Mouse (Mus musculus) left cerebral cortex, adult 2 months (tissue): Measurements from ENCODE around the gene Rnf123. TPM values are rescaled to one million over a fixed set of nuclear protein-coding genes. Genes with fewer than 3 reads are reported as not detected.

Experiments used
- DNase-seq, 2 experiments: peaks; one replicate each; pipeline ENCODE4 v3.0.0; 2021 to 2022; ENCODE audit warnings: low spot score in 2 of 2, mixed read lengths in 1 of 2; ENCODE audit errors: extremely low spot score in 1 of 2
- H3K27ac ChIP-seq: fragments of 200-600 bp; 2 replicates; pipeline ENCODE4 v1.8.1; 2022
- H3K4me3 ChIP-seq: fragments of 200-600 bp; 2 replicates; pipeline ENCODE4 v1.8.1; 2022
- CTCF ChIP-seq: fragments of 200-600 bp; IDR thresholded peaks from 2 replicates; pipeline ENCODE4 v1.8.1; 2022; ENCODE audit warnings: antibody characterized with exemption, mild to moderate bottlenecking, moderate library complexity
- intact Hi-C: fragments of 180-260 bp; cut with DNase I; formaldehyde crosslinking; loops from one replicate; pipeline ENCODE4 v1.15.1; 2025
- total RNA-seq, 2 experiments: library from RNA; stranded (reverse); gene quantifications; 2 replicates each; pipeline ENCODE4 v1.2.3; 2021

Gene Rnf123
- total RNA-seq, 2 experiments from 2014 or later = 107 to 108 TPM

DNA sequence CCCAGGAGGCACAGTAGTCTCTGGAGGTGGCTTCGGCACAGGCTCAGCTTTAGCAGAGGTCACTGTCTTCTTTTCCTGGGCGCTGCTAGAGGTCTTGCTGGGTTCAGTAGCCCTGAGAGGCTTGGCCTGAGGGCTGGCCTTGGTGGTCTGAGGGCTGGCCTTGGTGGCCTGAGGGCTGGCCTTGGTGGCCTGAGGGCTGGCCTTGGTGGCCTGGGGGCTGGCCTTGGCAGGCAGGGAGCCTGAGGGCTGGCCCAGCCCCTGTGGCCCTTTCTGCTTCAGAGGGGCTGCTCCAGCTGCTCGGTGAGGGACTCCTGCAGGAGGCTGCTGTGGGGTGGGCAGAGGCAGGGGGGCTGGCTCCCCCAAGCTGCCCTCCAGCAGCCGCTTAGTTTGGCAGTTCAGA is 34.0 kb upstream of the Rnf123 start:
- intact Hi-C loops = no loop called here
- TF ChIP-seq CTCF = no peak
- Histone ChIP-seq H3K27ac (peak overlapping the region; percentile 61), H3K4me3 (no peak overlapping the region)
- DNase-seq = no peak

DNA sequence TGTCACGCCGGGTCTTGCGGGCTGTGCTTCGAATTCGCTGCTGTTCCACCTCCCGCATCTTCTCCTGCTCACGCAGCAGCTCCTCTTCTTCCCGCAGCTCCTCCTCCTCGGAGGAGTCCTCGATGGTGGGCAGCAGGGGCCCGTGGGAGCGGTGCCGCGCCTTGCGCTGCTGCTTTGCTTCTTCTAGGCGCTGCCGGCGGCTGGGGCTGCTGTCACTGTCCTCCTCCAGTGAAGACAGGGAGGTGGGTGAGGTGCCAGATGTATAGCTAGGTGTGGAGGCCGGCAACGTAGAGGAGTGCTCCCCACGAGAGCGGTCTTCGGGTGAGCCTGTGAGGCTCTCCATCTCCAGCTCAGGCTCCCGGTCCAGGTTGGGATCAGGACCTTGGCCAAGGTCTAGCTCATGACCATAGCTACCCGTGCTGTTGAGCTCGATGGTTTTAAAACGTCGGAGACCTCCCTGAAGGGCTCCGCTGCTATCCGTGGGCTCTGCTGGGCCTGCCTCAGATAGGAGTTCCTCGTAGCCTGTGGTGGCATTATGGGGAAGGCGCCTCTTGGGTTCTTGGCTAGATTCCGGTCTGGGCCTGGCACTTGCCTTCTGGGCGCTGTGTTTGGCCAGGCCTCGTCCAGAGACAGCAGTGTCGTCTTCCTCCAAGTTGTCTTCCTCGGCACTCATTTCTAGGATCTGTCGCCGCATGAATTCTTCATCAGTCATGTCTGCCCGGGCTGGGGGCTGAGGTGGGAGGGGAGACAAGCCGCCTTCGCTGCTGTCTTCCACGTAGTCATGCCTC is 32.3 kb upstream of the Rnf123 start:
- no peak for TF ChIP-seq CTCF
- peak overlapping the region; percentile 83 for H3K27ac ChIP-seq
- DNase-seq = peak; percentile 70 to 72
- no peak overlapping the region for H3K4me3 ChIP-seq
- intact Hi-C loops = no loop called here

- DNase-seq = no peak
- intact Hi-C loops = no loop called here
- H3K4me3 ChIP-seq = no peak overlapping the region
- H3K27ac ChIP-seq = no peak overlapping the region; the same call in 1 of the 2 replicates
- no peak for TF ChIP-seq CTCF
Measured at GRCm38 (mm10) chr9:108112719-108113340, 29.7 kb upstream of the Rnf123 start.

- Histone ChIP-seq H3K27ac (peak overlapping the region; percentile 50; the same call in 1 of the 2 replicates), H3K4me3 (no peak overlapping the region)
- no peak for DNase-seq
- TF ChIP-seq CTCF = no peak
- intact Hi-C loops = no loop called here
Measured at GRCm38 (mm10) chr9:108111593-108112121, 28.5 kb upstream of the Rnf123 start.

GRCm38 (mm10) chr9:108111101-108111592 is 28.0 kb upstream of the Rnf123 start:
- H3K27ac ChIP-seq = peak overlapping the region; percentile 50

DNA sequence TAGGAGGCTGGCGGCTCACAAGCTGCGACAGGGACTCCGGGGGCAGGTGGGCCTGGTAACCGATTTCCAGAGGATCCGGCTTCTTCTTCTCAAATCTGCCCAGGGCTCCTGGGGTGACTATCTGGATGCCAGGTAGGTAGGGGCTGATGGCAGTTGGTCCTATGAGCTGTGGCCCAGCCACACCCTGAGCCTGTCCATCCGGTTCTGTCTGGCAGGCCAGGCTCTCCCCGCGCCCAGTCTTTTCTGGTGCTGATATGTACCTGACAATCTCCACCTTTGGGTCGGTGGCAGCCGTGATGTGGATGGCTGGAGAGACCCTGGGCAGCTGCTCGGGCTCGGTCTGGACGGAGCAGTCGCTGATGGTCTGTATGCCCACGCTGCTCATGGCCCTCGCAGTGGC is 27.0 kb upstream of the Rnf123 start:
- intact Hi-C loops = no loop called here
- Histone ChIP-seq H3K27ac (peak overlapping the region; percentile 50; the same call in 1 of the 2 replicates), H3K4me3 (no peak overlapping the region)
- DNase-seq = no peak
- TF ChIP-seq CTCF = no peak

More at GRCm38 (mm10) chr9:108111101-108111592, 28.0 kb upstream of the Rnf123 start:
- intact Hi-C loops = no loop called here
- no peak for DNase-seq
- no peak overlapping the region for H3K4me3 ChIP-seq
- TF ChIP-seq CTCF = no peak

DNA sequence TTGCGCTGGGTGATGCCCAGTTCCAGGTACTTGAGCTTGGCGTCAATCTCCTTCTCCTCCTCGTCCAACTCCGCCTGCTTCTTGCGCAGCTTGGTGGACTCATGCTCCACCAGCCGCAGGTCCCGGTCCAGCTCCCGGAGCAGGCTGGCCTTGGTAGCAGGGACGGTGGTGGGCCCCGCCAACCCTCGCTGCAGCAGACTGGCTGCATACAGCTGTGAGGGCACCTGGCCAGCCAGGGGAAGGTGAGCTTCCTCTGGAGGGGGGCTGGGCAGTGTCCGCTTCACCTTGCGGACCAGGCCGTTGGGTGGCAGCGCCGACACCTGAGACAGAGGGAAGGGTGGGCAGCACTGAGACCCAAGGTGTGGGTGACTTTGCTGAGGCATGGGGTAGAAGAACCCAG is 24.7 kb upstream of the Rnf123 start:
- Histone ChIP-seq H3K4me3 (no peak overlapping the region), H3K27ac (no peak overlapping the region)
- TF ChIP-seq CTCF = no peak
- DNase-seq = no peak
- intact Hi-C loops = no loop called here

GRCm38 (mm10) chr9:108106090-108106489 is 22.9 kb upstream of the Rnf123 start:
- DNase-seq = no peak
- no peak overlapping the region for H3K27ac ChIP-seq
- H3K4me3 ChIP-seq = no peak overlapping the region
- intact Hi-C loops = no loop called here
- no peak; the same call in 1 of the 2 replicates for TF ChIP-seq CTCF

GRCm38 (mm10) chr9:108105549-108105863 is 22.4 kb upstream of the Rnf123 start:
- no peak overlapping the region for H3K27ac ChIP-seq
- no peak overlapping the region for H3K4me3 ChIP-seq
- intact Hi-C loops = no loop called here
- TF ChIP-seq CTCF = no peak
- no peak for DNase-seq

DNA sequence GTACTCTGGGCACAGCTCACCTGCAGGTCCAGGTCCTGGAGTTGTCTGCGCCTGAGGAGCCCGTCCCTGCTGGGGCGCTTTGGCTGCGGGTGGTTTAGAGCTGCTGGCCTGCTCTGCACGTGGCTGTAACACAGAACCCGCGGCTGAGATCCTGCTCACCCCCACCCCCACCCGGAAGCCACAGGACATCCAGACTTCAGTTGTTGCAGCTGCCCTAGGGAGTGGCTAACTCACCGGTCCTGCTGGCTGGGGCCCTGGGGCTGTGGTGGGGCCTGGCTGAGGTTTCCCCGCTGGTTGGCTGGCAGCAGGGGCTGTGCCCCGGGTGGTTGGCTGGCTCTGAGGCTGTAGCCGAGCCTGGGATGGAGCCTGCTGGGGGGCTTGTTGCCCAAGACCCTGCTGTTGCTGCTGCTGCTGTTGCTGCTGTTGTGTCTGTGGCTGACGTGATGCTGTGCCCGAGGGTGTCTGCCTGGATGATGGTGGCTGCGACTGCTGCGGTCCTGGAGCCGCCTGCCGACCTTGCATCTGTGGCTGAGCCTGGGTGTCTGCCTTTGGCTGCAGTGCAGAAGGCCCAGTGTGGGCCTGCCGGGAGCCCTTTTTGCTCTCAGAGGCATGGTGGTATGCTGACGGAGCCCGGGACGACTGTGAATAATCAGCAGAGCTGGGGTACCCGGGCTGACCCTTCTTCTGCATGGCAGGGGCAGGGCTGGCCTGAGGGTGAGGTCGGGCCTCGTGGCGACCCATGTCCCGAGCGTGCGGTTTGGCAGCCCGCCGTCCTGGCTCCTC is 21.8 kb upstream of the Rnf123 start:
- intact Hi-C loops = no loop called here
- Histone ChIP-seq H3K27ac (peak overlapping the region; percentile 16; the same call in 1 of the 2 replicates), H3K4me3 (no peak overlapping the region)
- TF ChIP-seq CTCF = no peak
- no peak for DNase-seq

DNA sequence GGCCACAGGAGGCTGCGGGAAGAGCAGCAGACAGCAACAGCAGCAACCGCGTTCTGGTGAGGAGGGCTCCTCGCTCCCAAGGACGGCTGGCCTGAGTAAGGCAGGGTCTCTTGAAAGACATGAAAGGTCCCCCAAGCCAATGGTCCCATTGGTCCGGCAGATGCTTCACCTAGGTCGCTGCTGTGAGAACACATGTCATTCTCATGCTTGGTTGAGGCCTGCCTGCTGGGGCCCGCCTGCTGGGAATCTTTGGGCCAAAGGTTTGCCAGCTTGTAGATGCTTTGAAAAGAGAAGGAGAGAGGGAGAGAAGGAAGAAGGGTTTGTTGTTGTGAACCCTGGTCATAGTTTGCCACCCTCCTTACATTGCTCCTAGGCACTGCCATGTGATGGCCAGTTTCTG is 16.5 kb upstream of the Rnf123 start:
- Histone ChIP-seq H3K4me3 (no peak overlapping the region), H3K27ac (no peak overlapping the region)
- DNase-seq = no peak
- no peak for TF ChIP-seq CTCF
- intact Hi-C loops = no loop called here
